Mouse (Mus musculus): ENCODE measurements around the gene Eif1ax. TPM values are rescaled to one million over a fixed set of nuclear protein-coding genes. Genes with fewer than 3 reads are reported as not detected.
"Not testable (repeated sequence)": the region's sequence is repeated elsewhere in the genome, so short reads cannot be mapped to it uniquely, and the experiment has no call there.

Gene Eif1ax
- polyA plus RNA-seq (2012; rRNA removed): 36.8 and 53.9 TPM in 2 replicates

DNA sequence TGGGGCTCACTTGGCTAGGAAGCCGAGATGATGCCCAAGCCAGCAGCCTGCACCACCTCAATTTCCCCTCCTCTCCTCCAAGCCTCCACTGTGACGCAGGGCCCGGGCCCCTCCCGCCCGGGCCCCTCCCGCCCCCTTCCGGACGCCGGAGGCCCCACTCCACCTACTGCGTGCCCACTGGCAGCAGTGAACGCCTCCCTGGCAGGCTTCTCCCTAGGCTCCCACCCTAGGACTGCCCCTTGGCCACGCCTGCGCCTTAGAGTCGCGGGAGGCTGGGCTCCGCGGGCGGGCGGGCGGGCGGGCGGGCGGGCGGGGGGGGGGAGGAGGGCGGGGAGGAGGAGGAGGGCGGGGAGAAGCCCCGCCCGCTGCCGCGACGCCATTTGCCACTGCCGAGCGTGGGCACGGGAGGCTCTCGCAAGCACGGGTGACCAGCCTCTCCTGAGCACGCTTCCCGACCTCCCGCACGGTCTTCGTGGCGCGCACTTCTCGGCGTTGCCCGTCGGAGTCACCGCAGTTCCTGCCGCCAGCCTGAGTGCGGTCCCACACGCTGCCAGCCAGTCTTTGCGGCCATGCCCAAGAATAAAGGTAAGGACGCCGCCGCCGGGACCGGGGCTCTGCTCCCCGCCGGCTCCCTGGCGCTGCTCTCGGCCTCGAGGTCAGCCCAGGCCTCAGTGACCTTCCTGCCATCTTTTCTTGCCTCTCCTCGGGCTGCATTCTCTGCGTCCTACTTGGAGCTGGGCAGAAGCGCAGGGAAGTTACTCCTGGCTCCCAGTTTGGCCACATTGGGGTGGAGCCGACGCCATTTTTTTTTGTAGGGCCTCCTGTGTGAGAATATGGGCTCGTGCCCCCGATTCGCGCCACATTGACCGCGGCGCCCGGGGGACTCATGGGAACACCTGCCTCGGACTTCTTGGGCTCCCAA, at the start of gene Eif1ax:
Eif1ax (plus strand) TSS at position 348 of the 922 bp plus-strand sequence.
- DNase-seq (ENCODE audit: low read depth, low spot score): no peak
- 17% methylated on average over 53 of the region's 76 CpGs for WGBS

- no peak for DNase-seq (ENCODE audit: low read depth, low spot score)
- 86% methylated on average over 3 of the region's 3 CpGs for WGBS
Observed at GRCm38 (mm10) chrX:159364506-159364905, 7.5 kb upstream of the Eif1ax start.

DNA sequence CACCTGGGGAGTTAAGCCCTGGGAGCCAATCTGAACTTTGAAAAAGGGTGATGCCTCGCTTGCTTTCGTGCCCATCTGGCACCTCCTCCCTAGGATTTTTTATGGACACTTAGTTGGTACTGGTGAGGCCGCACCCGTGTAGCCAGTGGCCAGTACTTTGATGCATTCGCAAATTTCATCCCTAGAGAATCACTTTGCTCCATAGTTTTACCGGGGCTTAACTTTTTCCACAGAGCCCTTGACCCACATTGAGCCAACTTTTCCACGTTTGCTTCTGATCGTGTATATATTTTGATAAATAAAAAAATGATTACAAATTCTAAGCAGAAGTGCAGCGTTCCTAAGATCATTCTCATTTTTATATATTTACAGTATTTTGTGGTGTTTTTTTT, 771 bp downstream of the Eif1ax start:
- DNase-seq (ENCODE audit: low read depth, low spot score): no peak
- WGBS: 19% methylated on average over 9 of the region's 9 CpGs

GRCm38 (mm10) chrX:159387105-159387504, 15.1 kb downstream of the Eif1ax start:
- DNase-seq (ENCODE audit: low read depth, low spot score): no peak
- 35% methylated on average over 9 of the region's 9 CpGs for WGBS

- no peak for DNase-seq (ENCODE audit: low read depth, low spot score)
Observed at GRCm38 (mm10) chrX:159388953-159389352, 17.0 kb downstream of the Eif1ax start.

DNA sequence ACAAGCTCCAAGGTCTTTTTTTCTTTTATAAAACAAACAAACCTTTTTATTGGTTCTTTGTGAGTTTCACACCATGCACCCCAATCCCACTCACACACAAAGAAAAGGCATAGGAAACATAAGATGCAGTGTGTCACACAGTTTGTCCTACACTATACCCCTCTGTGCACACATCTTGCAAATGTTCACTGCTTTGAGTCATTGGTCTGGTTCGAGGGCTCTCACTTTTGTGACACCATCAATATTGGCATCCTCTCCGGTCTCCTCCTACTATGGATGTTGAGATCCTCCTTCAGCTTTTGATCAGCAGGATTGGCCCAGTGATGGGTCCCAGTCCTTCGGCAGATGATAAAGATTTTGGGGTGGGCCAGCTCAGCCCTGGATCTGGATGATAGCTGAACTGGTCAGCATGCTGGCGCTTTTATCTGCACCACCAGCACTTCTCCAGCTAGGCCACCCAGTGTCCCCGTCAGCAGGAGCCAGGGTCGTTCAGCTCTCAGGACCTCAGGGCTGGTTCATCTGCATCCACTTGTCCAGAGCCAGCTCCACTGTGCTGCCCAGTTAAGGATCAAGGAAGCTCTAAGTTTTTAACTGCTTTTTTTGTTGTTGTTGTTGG, 18.5 kb downstream of the Eif1ax start:
- DNase-seq (ENCODE audit: low read depth, low spot score): no peak
- WGBS: 79% methylated on average over 6 of the region's 6 CpGs

DNA sequence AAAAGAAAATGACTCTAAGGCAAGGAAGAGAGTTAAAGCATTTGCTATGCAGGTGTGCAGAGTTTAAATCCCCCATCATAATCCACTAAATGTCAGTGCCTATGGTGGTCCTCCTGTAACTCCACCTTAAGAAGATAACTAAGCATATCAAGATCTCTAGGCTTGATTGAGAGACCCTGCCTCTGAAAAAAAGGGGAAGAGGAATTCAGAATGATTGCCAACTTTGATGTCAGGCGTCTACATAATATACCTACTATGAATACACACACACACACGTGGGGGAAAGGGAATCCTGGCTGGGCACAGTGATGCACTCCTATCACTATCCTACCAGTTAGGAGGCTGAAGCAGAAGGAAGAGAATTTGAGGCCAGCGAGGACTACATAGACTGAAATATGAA, 19.3 kb downstream of the Eif1ax start:
- WGBS: 68% methylated on average over 3 of the region's 3 CpGs

GRCm38 (mm10) chrX:159409253-159409652, 37.3 kb downstream of the Eif1ax start:
- DNase-seq (ENCODE audit: low read depth, low spot score): no peak
- 12% methylated on average over 4 of the region's 4 CpGs for WGBS

More for the DNA sequence above, 19.3 kb downstream of the Eif1ax start:
- no peak for DNase-seq (ENCODE audit: low read depth, low spot score)

DNA sequence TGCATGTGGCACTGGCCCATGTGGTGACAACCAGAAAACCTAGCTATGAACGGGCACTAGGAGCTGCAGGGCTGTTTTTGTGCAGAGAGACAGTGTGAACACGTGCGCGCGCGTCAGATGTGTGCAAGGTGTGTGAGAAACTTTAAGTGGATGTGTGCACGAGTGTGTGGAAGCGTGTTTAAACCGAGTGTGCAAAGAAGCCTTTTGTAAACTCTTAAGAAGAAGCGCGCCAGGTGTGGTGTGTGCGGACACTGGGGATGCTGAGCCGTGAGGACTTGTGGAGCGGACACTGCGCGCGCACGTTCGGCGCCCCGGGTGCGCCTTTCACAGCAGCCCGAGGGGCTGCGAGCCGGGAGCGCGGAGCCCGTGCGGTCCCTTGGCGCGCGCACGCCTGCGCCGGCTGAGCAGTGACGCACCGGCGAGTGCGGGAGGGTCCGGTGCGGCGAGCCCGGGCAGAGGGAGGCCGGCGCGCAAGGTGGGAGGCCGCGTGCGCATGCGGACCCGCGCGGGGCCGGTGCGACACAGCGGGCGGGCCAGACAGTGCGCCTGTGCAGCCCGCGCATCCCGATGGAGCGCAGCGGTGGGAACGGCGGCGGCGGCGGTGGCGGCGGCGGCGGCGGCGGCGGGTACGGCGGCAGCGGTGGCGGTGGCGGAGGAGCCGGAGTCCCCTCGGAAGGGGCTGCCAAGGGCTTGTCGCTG, 42.3 kb downstream of the Eif1ax start, which contains the start of gene Map7d2:
Map7d2 (plus strand) TSS at position 443 of the 699 bp plus-strand sequence.
- no peak for DNase-seq (ENCODE audit: low read depth, low spot score)
- 30% methylated on average over 80 of the region's 83 CpGs for WGBS

DNA sequence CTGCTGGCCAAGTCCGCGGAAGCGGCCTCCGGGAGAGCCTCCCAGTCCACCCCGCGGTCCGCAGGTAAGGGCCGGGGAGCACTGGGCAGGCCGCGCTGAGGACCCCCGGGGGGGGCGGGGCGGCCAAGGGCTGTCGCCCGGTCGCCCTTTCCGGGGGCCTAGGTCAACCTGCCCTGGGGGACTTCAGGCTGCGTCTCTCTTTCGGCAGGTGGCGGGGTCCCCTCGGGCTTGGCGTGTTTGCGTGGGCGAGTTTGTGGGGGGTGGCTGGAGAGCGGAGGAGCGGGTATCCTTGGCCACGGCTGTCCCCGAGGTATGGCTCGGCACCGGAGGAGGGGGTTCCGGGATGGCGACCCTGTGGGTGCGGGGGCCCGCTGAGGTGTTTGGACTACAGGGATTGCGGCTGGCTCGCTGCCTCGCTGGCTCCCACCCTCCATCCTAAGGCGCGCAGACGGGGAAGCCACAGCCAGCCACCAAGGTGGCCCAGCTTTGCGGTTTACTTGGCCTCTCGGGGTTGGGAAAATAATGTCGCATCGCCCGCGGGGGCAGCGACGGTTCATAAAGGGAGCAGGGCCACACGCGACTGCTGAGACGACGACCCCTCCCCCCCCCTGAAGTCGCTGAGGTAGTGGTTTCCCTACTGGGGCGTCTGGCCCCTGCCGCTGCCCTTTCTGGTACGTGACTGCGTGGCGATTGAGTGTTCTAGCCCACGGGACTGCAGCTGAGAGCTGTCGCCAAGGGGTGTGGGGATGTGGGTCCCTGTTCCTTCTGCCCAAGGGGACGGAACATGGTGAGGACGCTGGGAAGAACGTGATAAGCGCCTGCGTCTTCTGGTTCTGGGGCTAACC, 43.1 kb downstream of the Eif1ax start:
- WGBS: 16% methylated on average over 60 of the region's 65 CpGs
- no peak for DNase-seq (ENCODE audit: low read depth, low spot score)

DNA sequence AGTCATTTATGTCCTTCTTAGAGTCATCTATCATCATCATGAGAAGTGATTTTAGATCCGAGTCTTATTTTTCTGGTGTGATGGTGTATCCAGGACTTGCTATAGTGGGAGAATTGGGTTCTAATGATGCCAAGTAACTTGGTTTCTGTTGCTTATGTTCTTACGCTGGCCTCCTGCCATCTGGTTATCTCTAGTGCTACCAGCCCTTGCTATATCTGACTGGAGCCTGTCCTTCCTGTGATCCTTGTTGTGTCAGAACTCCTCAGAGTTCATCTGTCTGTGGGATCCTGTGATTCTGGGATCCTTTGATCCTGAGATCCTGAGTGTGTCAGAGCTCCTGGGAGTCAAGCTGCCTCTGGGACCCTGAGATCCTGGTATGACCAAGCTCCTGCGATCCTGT, 58.5 kb downstream of the Eif1ax start:
- WGBS: 87% methylated on average over 3 of the region's 3 CpGs
- not testable (repeated sequence) for DNase-seq (ENCODE audit: low read depth, low spot score)

Other genes starting within 250 kb of the Eif1ax start
- 14.3 and 19.1 TPM in 2 replicates for gene Rps6ka3, start 161.9 kb upstream of the Eif1ax start, polyA plus RNA-seq (2012; rRNA removed)
- gene Map7d2, start 42.4 kb downstream of the Eif1ax start, polyA plus RNA-seq (2012; rRNA removed): 0.04 and 0.05 TPM in 2 replicates
- gene Bclaf3, start 154.5 kb downstream of the Eif1ax start, polyA plus RNA-seq (2012; rRNA removed): 1.1 and 2.2 TPM in 2 replicates

Data from large intestine, adult 2 months (tissue).